Mouse (Mus musculus) left cerebral cortex, adult 6 months (tissue): ENCODE data around the gene Trmt112. TPM values are rescaled to one million over a fixed set of nuclear protein-coding genes. Genes with fewer than 3 reads are reported as not detected.

Experiments
- long read RNA-seq, 2 experiments: library from polyadenylated mRNA; unstranded; transcript quantifications; one replicate each; pipeline ENCODE4 v2.0.0; 2019 to 2020
- polyA plus RNA-seq: library from polyadenylated mRNA; unstranded; fragments of <200 nt; fragmentation: Nextera tagmentation; gene quantifications from 2 replicates; pipeline ENCODE4 v1.2.3, GENCODE M21; 2021

The Trmt112 gene
- polyA plus RNA-seq, result 130 and 131 TPM in 2 replicates
- long read RNA-seq, experiment 1, transcript Trmt112-202 (4 exons, 985 nt), result major isoform, 10 of 10 reads
- long read RNA-seq, experiment 1, partial matches to known transcripts, result 0 of 10 reads
- long read RNA-seq, experiment 1, other reads (novel, unspliced or antisense), result 0 of 10 reads
- long read RNA-seq, experiment 2, transcript Trmt112-202 (4 exons, 985 nt), result major isoform, 82 of 84 reads
- long read RNA-seq, experiment 2, partial matches to known transcripts, result 2 of 84 reads
- long read RNA-seq, experiment 2, other reads (novel, unspliced or antisense), result 0 of 84 reads

GRCm38 (mm10) chr19:6909507-6910289, at the start of gene Trmt112, which contains the start of gene Prdx5:
Gene Trmt112, plus strand, starts transcription at chr19:6909698.
Gene Prdx5, minus strand, starts transcription at chr19:6910106.

GRCm38 (mm10) chr19:6921647-6922567, 12.4 kb downstream of the Trmt112 start, which contains the start of gene Esrra:
Gene Esrra, minus strand, starts transcription at chr19:6921813.

GRCm38 (mm10) chr19:6925307-6925573, 15.7 kb downstream of the Trmt112 start, which contains the start of gene Catsperz:
Gene Catsperz, minus strand, starts transcription at chr19:6925380.

DNA sequence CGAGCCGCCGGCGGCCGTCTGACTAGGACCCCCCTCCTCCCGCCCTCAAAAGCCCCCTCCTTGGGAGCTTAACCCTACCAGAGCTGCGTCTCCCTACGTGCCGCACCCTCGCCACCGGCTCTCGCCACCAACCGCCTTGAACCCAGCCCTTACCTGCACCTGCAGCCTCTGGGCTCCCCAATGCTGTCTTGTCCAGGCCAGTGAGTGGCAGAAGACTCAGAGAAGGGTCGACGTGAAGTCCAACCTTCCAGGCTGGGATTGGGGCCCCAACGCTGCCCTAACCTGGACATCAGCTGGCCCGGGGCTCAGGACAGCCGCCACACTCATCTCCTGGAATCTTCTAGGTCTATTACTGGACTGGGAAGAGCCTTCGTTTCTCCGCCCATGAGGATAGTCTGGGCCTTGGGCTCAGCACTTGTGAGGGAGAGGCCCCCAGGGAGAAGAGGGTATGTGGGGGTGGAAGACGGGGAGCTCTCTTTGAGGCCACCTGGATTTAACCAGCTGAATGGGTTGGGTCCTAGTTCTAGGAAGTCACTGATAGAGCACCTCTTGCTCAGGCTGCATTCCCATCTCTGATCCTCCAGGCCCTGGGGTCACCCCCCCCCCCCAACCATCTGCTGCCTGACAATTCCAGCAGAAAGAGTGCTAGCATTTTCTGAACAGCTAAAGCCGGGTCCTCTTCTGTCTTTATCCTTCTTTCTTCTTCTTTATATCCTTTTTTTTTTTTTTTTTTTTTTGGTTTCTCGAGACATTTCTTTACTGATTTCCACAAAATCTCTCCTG, 24.9 kb downstream of the Trmt112 start, which contains the start of gene Kcnk4:
TSS of gene Kcnk4 (minus strand) at position 321 of the 783 bp plus-strand sequence.

GRCm38 (mm10) chr19:6941372-6942248, 32.1 kb downstream of the Trmt112 start, which contains the start of gene Bad:
Gene Bad, plus strand, starts transcription at chr19:6941861.

GRCm38 (mm10) chr19:6942249-6942691, 32.8 kb downstream of the Trmt112 start, which contains the start of gene Gpr137:
Gene Gpr137, minus strand, starts transcription at chr19:6942480.

Other genes with a start within 250 kb of the Trmt112 start
- gene Rps6ka4, start 69.1 kb upstream of the Trmt112 start, polyA plus RNA-seq, result 29.2 and 33.4 TPM in 2 replicates
- gene Ccdc88b, start 51.5 kb upstream of the Trmt112 start, polyA plus RNA-seq, result 0.15 and 0.80 TPM in 2 replicates
- gene Prdx5, start 408 bp downstream of the Trmt112 start, polyA plus RNA-seq, result 727 and 767 TPM in 2 replicates
- 4.4 and 13.7 TPM in 2 replicates for gene Esrra, start 12.1 kb downstream of the Trmt112 start, polyA plus RNA-seq
- 7.9 and 8.4 TPM in 2 replicates for gene Catsperz, start 15.7 kb downstream of the Trmt112 start, polyA plus RNA-seq
- gene Kcnk4, start 24.8 kb downstream of the Trmt112 start, polyA plus RNA-seq, result 22.0 and 22.1 TPM in 2 replicates
- gene Bad, start 32.2 kb downstream of the Trmt112 start, polyA plus RNA-seq, result 53.8 and 57.4 TPM in 2 replicates
- gene Gpr137, start 32.8 kb downstream of the Trmt112 start, polyA plus RNA-seq, result 24.4 and 24.9 TPM in 2 replicates
- gene Ppp1r14b, start 65.3 kb downstream of the Trmt112 start, polyA plus RNA-seq, result 13.6 and 46.9 TPM in 2 replicates
- gene Plcb3, start 66.8 kb downstream of the Trmt112 start, polyA plus RNA-seq, result 8.0 and 8.2 TPM in 2 replicates
- gene Fkbp2, start 70.8 kb downstream of the Trmt112 start, polyA plus RNA-seq, result 326 and 333 TPM in 2 replicates
- 77.5 and 150 TPM in 2 replicates for gene Vegfb, start 78.0 kb downstream of the Trmt112 start, polyA plus RNA-seq
- 24.3 and 28.0 TPM in 2 replicates for gene Dnajc4, start 82.9 kb downstream of the Trmt112 start, polyA plus RNA-seq
- gene Nudt22, start 86.4 kb downstream of the Trmt112 start, polyA plus RNA-seq, result 15.8 and 19.0 TPM in 2 replicates
- 22.6 and 27.5 TPM in 2 replicates for gene Trpt1, start 86.4 kb downstream of the Trmt112 start, polyA plus RNA-seq
- 2.9 and 4.8 TPM in 2 replicates for gene Fermt3, start 109.8 kb downstream of the Trmt112 start, polyA plus RNA-seq
- 109 and 125 TPM in 2 replicates for gene Stip1, start 130.3 kb downstream of the Trmt112 start, polyA plus RNA-seq
- gene Macrod1, start 147.1 kb downstream of the Trmt112 start, polyA plus RNA-seq, result 1.6 and 22.1 TPM in 2 replicates
- 5.4 and 6.6 TPM in 2 replicates for gene Flrt1, start 196.0 kb downstream of the Trmt112 start, polyA plus RNA-seq